Mouse (Mus musculus) cerebellum, adult 2 months (tissue): ENCODE measurements at regions not wholly inside any gene's neighbourhood (a gene's known extent, or its start where the extent isn't known, plus 50 kb on each side); places are given as distances from the start of the nearest gene placed in this dataset.

ENCODE experiments used
- CTCF ChIP-seq: fragments of 200-500 bp; IDR thresholded peaks from 2 replicates; pipeline ENCODE4 v1.5.1; 2011; ENCODE audit warnings: low read depth, mild to moderate bottlenecking, control low read depth, low read length, moderate library complexity, borderline replicate concordance; ENCODE audit not compliant: insufficient read depth
- POLR2A ChIP-seq: fragments of 200-500 bp; IDR thresholded peaks from 2 replicates; pipeline ENCODE4 v1.6.1; 2011; ENCODE audit warnings: low read length, control low read depth, borderline replicate concordance; ENCODE audit not compliant: insufficient read depth

DNA sequence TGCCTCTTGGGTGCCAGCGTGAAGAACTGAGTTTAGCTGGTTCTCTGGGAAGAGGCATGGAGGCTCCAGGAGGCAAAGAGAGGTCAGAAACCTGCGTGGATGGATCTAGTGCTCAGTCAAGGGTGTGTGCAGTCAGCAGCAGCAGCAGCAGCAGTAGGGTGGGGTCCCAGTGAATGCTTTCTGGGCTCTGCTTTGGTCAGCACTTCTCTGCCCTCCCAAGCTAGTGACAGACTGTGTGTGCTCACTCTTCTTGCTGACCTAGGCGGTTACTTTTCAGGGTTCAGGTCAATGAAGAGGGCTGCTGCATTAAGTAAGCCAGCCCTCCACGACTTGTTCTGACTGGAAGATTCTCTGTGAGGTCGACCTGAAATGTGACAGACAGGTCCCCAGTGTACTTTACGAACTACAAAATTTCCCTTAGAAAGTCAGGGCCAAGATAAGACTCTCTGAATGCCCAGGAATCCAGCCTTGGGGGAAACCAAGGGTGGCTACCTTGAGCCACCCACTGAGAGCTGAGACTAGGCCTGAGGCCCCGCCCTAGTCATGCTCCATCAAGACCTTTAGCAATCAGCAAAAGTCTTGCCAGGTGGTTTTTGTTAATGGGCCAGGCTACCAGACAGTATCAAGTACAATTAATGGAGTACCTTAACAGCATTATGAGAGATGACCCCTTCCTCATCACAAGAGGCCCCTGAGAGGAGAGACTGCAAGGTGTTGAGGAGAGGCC, 114.9 kb upstream of the Lemd2 start:
- no peak for TF ChIP-seq POLR2A
- no peak for TF ChIP-seq CTCF
